Mouse (Mus musculus) liver, embryonic 14.5 days (tissue): ENCODE measurements around the gene Olfr1416.

ENCODE experiments used
- CTCF ChIP-seq: IDR thresholded peaks from 2 replicates; pipeline ENCODE4 v1.5.1; 2016; ENCODE audit warnings: antibody characterized with exemption, low read depth, control low read depth
- EP300 ChIP-seq: IDR thresholded peaks from 2 replicates; pipeline ENCODE4 v1.6.1; 2016; ENCODE audit warnings: antibody characterized with exemption, low read depth

DNA sequence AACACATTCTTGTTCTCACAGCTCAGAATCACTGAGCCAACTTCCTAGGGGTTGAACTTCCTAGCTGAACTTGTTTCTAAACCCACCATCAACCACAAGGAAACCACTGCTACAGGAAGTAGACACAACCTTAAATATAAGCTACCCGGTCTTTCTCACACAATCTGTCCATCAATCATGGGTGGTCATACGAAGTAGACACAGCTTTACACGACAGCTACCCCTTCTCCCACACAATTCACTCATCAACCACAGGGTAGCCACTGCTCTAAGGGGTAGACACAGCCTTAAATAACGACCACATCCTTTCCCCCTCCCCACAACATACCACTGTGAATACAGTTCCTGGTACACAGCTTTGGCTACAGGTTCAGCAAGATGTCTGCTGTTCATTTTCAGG is 16.0 kb downstream of the Olfr1416 start:
- TF ChIP-seq CTCF (no peak), EP300 (no peak)
